Mouse (Mus musculus) MN1 (cell line): Measurements from ENCODE around the gene Tns2.
A peak's percentile ranks its signal among the peaks of the same experiment; 100 is the strongest.

Source experiments
- DNase-seq: peaks from one replicate; pipeline ENCODE4 v3.0.0-alpha.2; 2016; ENCODE audit warnings: low spot score

The Tns2 gene

GRCm38 (mm10) chr15:102092222-102092621 lies 8.0 kb upstream of the Tns2 start:
- no peak for DNase-seq

GRCm38 (mm10) chr15:102094157-102094556 lies 6.1 kb upstream of the Tns2 start:
- DNase-seq: no peak

- DNase-seq: no peak
These were observed 5.2 kb upstream of the Tns2 start for GRCm38 (mm10) chr15:102094988-102095387.

- peak; percentile 58 for DNase-seq
These were observed 2.9 kb upstream of the Tns2 start for GRCm38 (mm10) chr15:102097147-102097915.

- no peak for DNase-seq
These were observed 2.1 kb upstream of the Tns2 start for GRCm38 (mm10) chr15:102097991-102098555.

- peak; percentile 59 for DNase-seq
These were observed 953 bp upstream of the Tns2 start for GRCm38 (mm10) chr15:102099260-102099659.

GRCm38 (mm10) chr15:102099771-102100160 lies 447 bp upstream of the Tns2 start:
- no peak for DNase-seq

- peak; percentile 46 for DNase-seq
These were observed 921 bp downstream of the Tns2 start for GRCm38 (mm10) chr15:102100996-102101671.

GRCm38 (mm10) chr15:102101672-102102541 lies 1.7 kb downstream of the Tns2 start:
- DNase-seq: peak; percentile 60

- peak; percentile 74 for DNase-seq
These were observed 2.4 kb downstream of the Tns2 start for GRCm38 (mm10) chr15:102102548-102103121.

- peak; percentile 63 for DNase-seq
These were observed 3.2 kb downstream of the Tns2 start for GRCm38 (mm10) chr15:102103371-102103946.

- peak; percentile 39 for DNase-seq
These were observed 3.8 kb downstream of the Tns2 start for GRCm38 (mm10) chr15:102103947-102104555.

GRCm38 (mm10) chr15:102105360-102105759 lies 5.1 kb downstream of the Tns2 start:
- peak; percentile 72 for DNase-seq

GRCm38 (mm10) chr15:102105764-102106730 lies 5.8 kb downstream of the Tns2 start:
- DNase-seq: no peak

GRCm38 (mm10) chr15:102106754-102107456 lies 6.7 kb downstream of the Tns2 start:
- DNase-seq: no peak

GRCm38 (mm10) chr15:102107689-102108573 lies 7.7 kb downstream of the Tns2 start:
- DNase-seq: peak; percentile 85

- peak; percentile 91 for DNase-seq
These were observed 8.7 kb downstream of the Tns2 start for GRCm38 (mm10) chr15:102108651-102109525.
